Mouse (Mus musculus): ENCODE measurements around the gene Lims1. TPM values are rescaled to one million over a fixed set of nuclear protein-coding genes. Genes with fewer than 3 reads are reported as not detected.

Gene Lims1
- polyA plus RNA-seq, 1 experiment from 2014 or later, result 62.1 TPM

Other genes with a start within 250 kb of the Lims1 start
- not detected in 2 replicates for gene AW822073, start 98.5 kb upstream of the Lims1 start, polyA plus RNA-seq (2015; fragmentation: Nextera tagmentation; extraction: Ambion mirVana)
- gene Duxf3, start 90.8 kb upstream of the Lims1 start, polyA plus RNA-seq (2015; fragmentation: Nextera tagmentation; extraction: Ambion mirVana), result not detected in 2 replicates
- gene Gm4981, start 86.8 kb upstream of the Lims1 start, polyA plus RNA-seq (2015; fragmentation: Nextera tagmentation; extraction: Ambion mirVana), result not detected in 2 replicates
- gene Gcc2, start 68.0 kb upstream of the Lims1 start, polyA plus RNA-seq (2015; fragmentation: Nextera tagmentation; extraction: Ambion mirVana), result 92.3 and 97.7 TPM in 2 replicates
- gene Ranbp2, start 123.5 kb downstream of the Lims1 start, polyA plus RNA-seq (2015; fragmentation: Nextera tagmentation; extraction: Ambion mirVana), result 22.0 and 23.2 TPM in 2 replicates
- gene Ccdc138, start 174.5 kb downstream of the Lims1 start, polyA plus RNA-seq (2015; fragmentation: Nextera tagmentation; extraction: Ambion mirVana), result 10.5 and 10.8 TPM in 2 replicates